Mouse (Mus musculus) CH12.LX (cell line): ENCODE measurements around the gene Cysrt1. TPM values are rescaled to one million over a fixed set of nuclear protein-coding genes. Genes with fewer than 3 reads are reported as not detected.

ENCODE experiments used
- DNase-seq: peaks from one replicate; pipeline ENCODE4 v3.0.0-alpha.2; 2013; ENCODE audit errors: extremely low read depth
- H3K27ac ChIP-seq: 2 replicates; pipeline ENCODE4 v1.5.1; 2012; ENCODE audit warnings: low read depth, mild to moderate bottlenecking, control low read depth, moderate library complexity; ENCODE audit not compliant: insufficient read depth
- H3K27me3 ChIP-seq: replicated peaks from 2 replicates; pipeline ENCODE3; 2012; ENCODE audit warnings: inconsistent platforms
- H3K36me3 ChIP-seq, 2 experiments: replicated peaks in 1 of 2; 2 replicates each; pipeline versions ENCODE3 to v1.6.1; 2012; ENCODE audit warnings: inconsistent platforms in 1 of 2, low read length in 1 of 2, mild to moderate bottlenecking in 1 of 2, mixed read lengths in 1 of 2, moderate library complexity in 1 of 2; ENCODE audit not compliant: control insufficient read depth in 1 of 2, insufficient read depth in 1 of 2
- H3K4me1 ChIP-seq, 2 experiments: 2 replicates each; pipeline ENCODE4 v1.6.1; 2012; ENCODE audit warnings: inconsistent platforms in 1 of 2, moderate library complexity in 1 of 2; ENCODE audit not compliant: insufficient read depth in 2 of 2, control insufficient read depth in 1 of 2
- H3K4me2 ChIP-seq: 2 replicates; pipeline ENCODE4 v1.6.1; 2012; ENCODE audit warnings: low read depth, mild to moderate bottlenecking, control low read depth; ENCODE audit not compliant: poor library complexity, insufficient read depth, severe bottlenecking
- H3K4me3 ChIP-seq, 3 experiments: fragments of 150-350 bp in 1 of 3; sonication (generic) in 1 of 3; replicated peaks in 1 of 3; 2 replicates each; pipeline versions ENCODE3 to v1.5.1; 2011 to 2012; ENCODE audit warnings: low read depth in 2 of 3, low read length in 2 of 3, mild to moderate bottlenecking in 2 of 3, moderate library complexity in 2 of 3, control low read depth in 1 of 3, improper control_type of control experiment in 1 of 3, inconsistent platforms in 1 of 3, mixed read lengths in 1 of 3; ENCODE audit not compliant: poor library complexity in 1 of 3
- H3K79me2 ChIP-seq: replicated peaks from 2 replicates; pipeline ENCODE4 v1.6.1; 2012; ENCODE audit warnings: mild to moderate bottlenecking, moderate library complexity; ENCODE audit not compliant: control insufficient read depth, poor library complexity, insufficient read depth, severe bottlenecking; ENCODE audit errors: extremely low read depth
- H3K9ac ChIP-seq: 2 replicates; pipeline ENCODE4 v1.6.1; 2012; ENCODE audit warnings: low read depth, mild to moderate bottlenecking, control low read depth, moderate library complexity; ENCODE audit not compliant: insufficient read depth
- H3K9me3 ChIP-seq: replicated peaks from 2 replicates; pipeline ENCODE3; 2012; ENCODE audit warnings: low read length, inconsistent platforms, mixed read lengths
- BHLHE40 ChIP-seq: IDR thresholded peaks from 2 replicates; pipeline ENCODE4 v1.6.1; 2011; ENCODE audit warnings: mild to moderate bottlenecking, low read depth, low read length, improper control_type of control experiment
- CHD1 ChIP-seq: IDR thresholded peaks from 2 replicates; pipeline ENCODE4 v1.6.1; 2012; ENCODE audit warnings: low read depth, low read length, improper control_type of control experiment, inconsistent platforms
- CHD2 ChIP-seq: IDR thresholded peaks from 2 replicates; pipeline ENCODE4 v1.6.1; 2011; ENCODE audit warnings: low read length, improper control_type of control experiment
- CTCF ChIP-seq, 2 experiments: IDR thresholded peaks in 1 of 2; conservative IDR thresholded peaks in 1 of 2; 2 replicates each; pipeline ENCODE4 v1.5.1; 2011 to 2012; ENCODE audit warnings: low read depth in 2 of 2, low read length in 2 of 2, improper control_type of control experiment in 1 of 2, inconsistent platforms in 1 of 2, mild to moderate bottlenecking in 1 of 2, moderate library complexity in 1 of 2
- ELF1 ChIP-seq: IDR thresholded peaks from 2 replicates; pipeline ENCODE4 v1.6.1; 2014; ENCODE audit warnings: low read depth, mild to moderate bottlenecking, inconsistent platforms, low read length, improper control_type of control experiment
- EP300 ChIP-seq: IDR thresholded peaks from 2 replicates; pipeline ENCODE4 v1.6.1; 2011; ENCODE audit warnings: low read length, improper control_type of control experiment
- ETS1 ChIP-seq: conservative IDR thresholded peaks from 2 replicates; pipeline ENCODE4 v1.6.1; 2012; ENCODE audit warnings: low read depth, mild to moderate bottlenecking, inconsistent platforms, low read length, improper control_type of control experiment, moderate library complexity
- HCFC1 ChIP-seq: IDR thresholded peaks from 2 replicates; pipeline ENCODE4 v1.6.1; 2012; ENCODE audit warnings: low read depth, mild to moderate bottlenecking, inconsistent platforms, low read length, improper control_type of control experiment
- JUN ChIP-seq: IDR thresholded peaks from 2 replicates; pipeline ENCODE4 v1.6.1; 2011; ENCODE audit warnings: low read depth, mild to moderate bottlenecking, low read length, improper control_type of control experiment, moderate library complexity; ENCODE audit not compliant: insufficient read depth
- JUND ChIP-seq: conservative IDR thresholded peaks from 2 replicates; pipeline ENCODE4 v1.6.1; 2011; ENCODE audit warnings: low read depth, low read length, improper control_type of control experiment
- KAT2A ChIP-seq: IDR thresholded peaks from 2 replicates; pipeline ENCODE4 v1.6.1; 2012; ENCODE audit warnings: low read length, improper control_type of control experiment, inconsistent platforms; ENCODE audit not compliant: insufficient replicate concordance
- MAFK ChIP-seq: IDR thresholded peaks from 2 replicates; pipeline ENCODE4 v1.6.1; 2011; ENCODE audit warnings: low read length, improper control_type of control experiment; ENCODE audit not compliant: insufficient replicate concordance
- MAX ChIP-seq: IDR thresholded peaks from 2 replicates; pipeline ENCODE4 v1.6.1; 2011; ENCODE audit warnings: low read length, improper control_type of control experiment
- MAZ ChIP-seq: IDR thresholded peaks from 2 replicates; pipeline ENCODE4 v1.6.1; 2012; ENCODE audit warnings: low read depth, mild to moderate bottlenecking, inconsistent platforms, low read length, improper control_type of control experiment, moderate library complexity
- MEF2A ChIP-seq: IDR thresholded peaks from 2 replicates; pipeline ENCODE4 v1.6.1; 2014; ENCODE audit warnings: low read depth, mild to moderate bottlenecking, inconsistent platforms, low read length, improper control_type of control experiment, borderline replicate concordance
- MXI1 ChIP-seq: IDR thresholded peaks from 2 replicates; pipeline ENCODE4 v1.6.1; 2011; ENCODE audit warnings: mild to moderate bottlenecking, low read depth, low read length, improper control_type of control experiment
- MYC ChIP-seq: IDR thresholded peaks from 2 replicates; pipeline ENCODE4 v1.6.1; 2011; ENCODE audit warnings: low read depth, mild to moderate bottlenecking, improper control_type of control experiment, low read length
- NRF1 ChIP-seq: IDR thresholded peaks from 2 replicates; pipeline ENCODE4 v1.6.1; 2014; ENCODE audit warnings: low read depth, mild to moderate bottlenecking, inconsistent platforms, low read length, improper control_type of control experiment, moderate library complexity
- POLR2A ChIP-seq: IDR thresholded peaks from 2 replicates; pipeline ENCODE4 v1.6.1; 2011; ENCODE audit warnings: low read depth, mild to moderate bottlenecking, improper control_type of control experiment, low read length
- RAD21 ChIP-seq: IDR thresholded peaks from 2 replicates; pipeline ENCODE4 v1.6.1; 2011; ENCODE audit warnings: low read depth, mild to moderate bottlenecking, low read length, improper control_type of control experiment, moderate library complexity
- RCOR1 ChIP-seq: conservative IDR thresholded peaks from 2 replicates; pipeline ENCODE4 v1.6.1; 2012; ENCODE audit warnings: low read depth, mild to moderate bottlenecking, inconsistent platforms, low read length, improper control_type of control experiment
- SIN3A ChIP-seq: IDR thresholded peaks from 2 replicates; pipeline ENCODE4 v1.6.1; 2012; ENCODE audit warnings: low read length, improper control_type of control experiment, inconsistent platforms
- TBP ChIP-seq: conservative IDR thresholded peaks from 2 replicates; pipeline ENCODE4 v1.6.1; 2011; ENCODE audit warnings: low read depth, low read length, improper control_type of control experiment
- TCF12 ChIP-seq: IDR thresholded peaks from 2 replicates; pipeline ENCODE4 v1.6.1; 2014; ENCODE audit warnings: low read depth, mild to moderate bottlenecking, inconsistent platforms, low read length, improper control_type of control experiment
- UBTF ChIP-seq: IDR thresholded peaks from 2 replicates; pipeline ENCODE4 v1.6.1; 2012; ENCODE audit warnings: low read depth, mild to moderate bottlenecking, inconsistent platforms, low read length, improper control_type of control experiment, moderate library complexity
- USF1 ChIP-seq: IDR thresholded peaks from 2 replicates; pipeline ENCODE4 v1.6.1; 2014; ENCODE audit warnings: low read depth, mild to moderate bottlenecking, inconsistent platforms, low read length, improper control_type of control experiment
- USF2 ChIP-seq: conservative IDR thresholded peaks from 2 replicates; pipeline ENCODE4 v1.6.1; 2011; ENCODE audit warnings: low read depth, low read length, improper control_type of control experiment
- ZC3H11A ChIP-seq: IDR thresholded peaks from 2 replicates; pipeline ENCODE4 v1.6.1; 2012; ENCODE audit warnings: low read depth, mild to moderate bottlenecking, inconsistent platforms, low read length, improper control_type of control experiment
- ZKSCAN1 ChIP-seq: IDR thresholded peaks from 2 replicates; pipeline ENCODE4 v1.6.1; 2012; ENCODE audit warnings: low read depth, inconsistent platforms, low read length, improper control_type of control experiment, borderline replicate concordance
- ZMIZ1 ChIP-seq: IDR thresholded peaks from 2 replicates; pipeline ENCODE4 v1.6.1; 2012; ENCODE audit warnings: low read depth, mild to moderate bottlenecking, inconsistent platforms, low read length, improper control_type of control experiment
- dilution Hi-C: fragments of 300-500 bp; cut with MboI; formaldehyde crosslinking; loops from 2 replicates; pipeline ENCODE4 v1.14.3; 2020; ENCODE audit warnings: low sequenced_read_pairs; ENCODE audit not compliant: extremely low pct_unique_long_range_greater_than_20kb, extremely low pct_ligation_motif_present
- in situ Hi-C: fragments of 300-500 bp; cut with MboI; formaldehyde crosslinking; loops from 3 replicates; pipeline ENCODE4 v1.14.3; 2019; ENCODE audit warnings: low sequenced_read_pairs, low pct_ligation_motif_present, low pct_unique_long_range_greater_than_20kb, mixed read lengths
- polyA plus RNA-seq: library from polyadenylated mRNA; unstranded; fragments of >175 nt; gene quantifications from 2 replicates; pipeline ENCODE4 v1.2.1, GENCODE M21; 2012; ENCODE audit warnings: low read depth; ENCODE audit not compliant: insufficient read length
- total RNA-seq, 2 experiments: library from RNA; depleted of rRNA; stranded (reverse); fragments of 300-350 nt in 1 of 2; fragments of >200 nt in 1 of 2; gene quantifications; 2 replicates each; pipeline ENCODE4 v1.2.3; 2012 to 2014

The Cysrt1 gene
- total and polyA plus RNA-seq, 3 experiments: not detected

- TF ChIP-seq CTCF (conservative IDR thresholded peaks at IDR 0.05 in 1 of 2, IDR thresholded peaks at IDR 0.05 in 1 of 2; ENCODE audit: low read depth in 2 of 2, low read length in 2 of 2) (no peak), UBTF (no peak), MXI1 (no peak), BHLHE40 (peak; percentile 32; the same call in 1 of the 2 replicates), USF2 (no peak), CHD2 (no peak), RCOR1 (no peak), EP300 (no peak; the same call in none of the 2 replicates), MYC (no peak), ELF1 (peak; percentile 96), CHD1 (no peak; the same call in 1 of the 2 replicates), TBP (0 out of 2 replicates have a peak, but pooled peaks have one; percentile 54), ZC3H11A (no peak), KAT2A (peak; percentile 57; the same call in 1 of the 2 replicates), NRF1 (peak; percentile 88), ZMIZ1 (no peak; the same call in 1 of the 2 replicates), POLR2A (peak; percentile 75), MAFK (no peak), ZKSCAN1 (no peak)
Observed at GRCm38 (mm10) chr2:25196172-25196954, 45.9 kb downstream of the Cysrt1 start, which contains the start of gene Tor4a (continued).

GRCm38 (mm10) chr2:25195211-25196156 is 46.8 kb downstream of the Cysrt1 start:
- no peaks in the 10 kb centered on the region for H3K9me3 ChIP-seq
- H3K4me2 ChIP-seq: peak overlapping the region; percentile 99
- DNase-seq: peak; percentile 96
- no peaks in the 10 kb centered on the region for H3K27me3 ChIP-seq
- peaks cover 16% of the 10 kb centered on the region for H3K79me2 ChIP-seq
- in situ Hi-C loops: no loop called here
- peaks cover 15 to 49% of the 10 kb centered on the region in 2 experiments for H3K36me3 ChIP-seq
- peak overlapping the region; percentile 95 for H3K9ac ChIP-seq
- peak overlapping the region; percentile 98 for H3K27ac ChIP-seq
- peaks cover 14 to 36% of the 10 kb centered on the region in 2 experiments for H3K4me1 ChIP-seq
- H3K4me3 ChIP-seq: peak overlapping the region; percentile 61 to 98 (median 83)
- dilution Hi-C loops: no loop called here
- no peak for TF ChIP-seq ZKSCAN1
- TF ChIP-seq CHD2: peak; percentile 83
- TF ChIP-seq JUN: no peak
- no peak for TF ChIP-seq ZC3H11A
- TF ChIP-seq UBTF: peak; percentile 48; the same call in 1 of the 2 replicates
- TF ChIP-seq MXI1: peak; percentile 68
- peak; percentile 75 for TF ChIP-seq NRF1
- TF ChIP-seq ELF1: peak; percentile 95
- peak; percentile 77 for TF ChIP-seq USF1
- peak; percentile 79 for TF ChIP-seq MAZ
- TF ChIP-seq CHD1: no peak
- TF ChIP-seq KAT2A: no peak
- TF ChIP-seq MAX: peak; percentile 82
- TF ChIP-seq ETS1: peak; percentile 74
- TF ChIP-seq TBP: no peak
- TF ChIP-seq RCOR1: no peak; the same call in 1 of the 2 replicates
- TF ChIP-seq SIN3A: peak; percentile 59
- no peak for TF ChIP-seq RAD21
- peak; percentile 54 for TF ChIP-seq TCF12
- peak; percentile 73 for TF ChIP-seq MEF2A
- peak; percentile 53; the same call in 1 of the 2 replicates for TF ChIP-seq ZMIZ1
- TF ChIP-seq MAFK: no peak
- no peak for TF ChIP-seq JUND
- TF ChIP-seq HCFC1: peak; percentile 70
- peak; percentile 78 for TF ChIP-seq MYC
